Mouse (Mus musculus) heart, embryonic 14.5 days (tissue): Measurements from ENCODE around the gene Tmem115. TPM values are rescaled to one million over a fixed set of nuclear protein-coding genes. Genes with fewer than 3 reads are reported as not detected.
A peak's percentile ranks its signal among the peaks of the same experiment; 100 is the strongest.

Experiments
- ATAC-seq: fragments of 200-750 bp; cut with Nextera tagmentation; 2 replicates; pipeline ENCODE4 v1.8.0; 2017; ENCODE audit warnings: low read depth, moderate TSS enrichment; ENCODE audit not compliant: insufficient number of reproducible peaks, insufficient read depth, low FRiP score
- H3K27ac ChIP-seq, 2 experiments: fragments of 200-500 bp in 1 of 2; fragments of 300-500 bp in 1 of 2; sonication (generic) in 1 of 2; replicated peaks in 1 of 2; 2 replicates each; pipeline ENCODE4 v1.5.1; 2012 to 2014; ENCODE audit warnings: low read depth in 2 of 2, low read length in 2 of 2, control low read depth in 1 of 2, mild to moderate bottlenecking in 1 of 2, mixed read lengths in 1 of 2; ENCODE audit not compliant: control insufficient read depth in 1 of 2, insufficient read depth in 1 of 2
- H3K27me3 ChIP-seq: fragments of 300-500 bp; sonication (generic); 2 replicates; pipeline ENCODE4 v1.6.1; 2014; ENCODE audit warnings: mild to moderate bottlenecking, low read length, control low read depth; ENCODE audit not compliant: control insufficient read depth, insufficient read depth
- H3K36me3 ChIP-seq: fragments of 300-500 bp; sonication (generic); 2 replicates; pipeline ENCODE4 v1.6.1; 2014; ENCODE audit warnings: mild to moderate bottlenecking, control low read depth, low read length, mixed read lengths; ENCODE audit not compliant: control insufficient read depth, insufficient read depth
- H3K4me1 ChIP-seq, 2 experiments: fragments of 200-500 bp in 1 of 2; fragments of 300-500 bp in 1 of 2; sonication (generic) in 1 of 2; 2 replicates each; pipeline ENCODE4 v1.6.1; 2012 to 2014; ENCODE audit warnings: low read length in 2 of 2, control low read depth in 1 of 2, mixed read lengths in 1 of 2; ENCODE audit not compliant: control insufficient read depth in 2 of 2, insufficient read depth in 2 of 2
- H3K4me2 ChIP-seq: fragments of 300-500 bp; sonication (generic); 2 replicates; pipeline ENCODE4 v1.6.1; 2014; ENCODE audit warnings: mild to moderate bottlenecking, low read length
- H3K4me3 ChIP-seq, 2 experiments: fragments of 200-500 bp in 1 of 2; fragments of 300-500 bp in 1 of 2; sonication (generic) in 1 of 2; 2 replicates each; pipeline ENCODE4 v1.5.1; 2012 to 2014; ENCODE audit warnings: low read length in 2 of 2, mild to moderate bottlenecking in 2 of 2, control low read depth in 1 of 2, low read depth in 1 of 2, moderate library complexity in 1 of 2; ENCODE audit not compliant: control insufficient read depth in 1 of 2, insufficient read depth in 1 of 2
- H3K9ac ChIP-seq: fragments of 300-500 bp; sonication (generic); 2 replicates; pipeline ENCODE4 v1.6.1; 2014; ENCODE audit warnings: mild to moderate bottlenecking, low read length
- H3K9me3 ChIP-seq: fragments of 300-500 bp; sonication (generic); 2 replicates; pipeline ENCODE4 v1.6.1; 2016; ENCODE audit warnings: low read length, control low read depth; ENCODE audit not compliant: control insufficient read depth
- WGBS: fragments of 180-500 bp; shearing (Covaris S2); extraction: QIAGEN DNeasy Blood & Tissue Kit; methylation state at CpG from one replicate; pipeline ENCODE4 v1.1.7; 2014; 5-methylcytosine and 5-hydroxymethylcytosine counted together
- polyA plus RNA-seq: library from polyadenylated mRNA; unstranded; fragments of >200 nt; fragmentation: Nextera tagmentation; extraction: Ambion mirVana; gene quantifications from 2 replicates; pipeline ENCODE4 v1.2.1, GENCODE M21; 2014

Gene Tmem115
- polyA plus RNA-seq, 1 experiment from 2014 or later = 39.7 TPM

GRCm38 (mm10) chr9:107522400-107522711 lies 11.4 kb upstream of the Tmem115 start:
- peaks cover 15 to 24% of the 10 kb centered on the region in 2 experiments for H3K4me1 ChIP-seq
- peak overlapping the region; percentile 59 for H3K4me2 ChIP-seq
- H3K9me3 ChIP-seq = no peaks in the 10 kb centered on the region
- H3K4me3 ChIP-seq = no peak overlapping the region
- no peak for ATAC-seq
- peak overlapping the region in 1 of 2 experiments; percentile 33; a peak in 1 of 4 replicates for H3K27ac ChIP-seq
- H3K36me3 ChIP-seq = no peaks in the 10 kb centered on the region
- H3K9ac ChIP-seq = peak overlapping the region; percentile 44
- 50% methylated on average over 2 of the region's 2 CpGs for WGBS
- H3K27me3 ChIP-seq = peaks cover 16% of the 10 kb centered on the region

GRCm38 (mm10) chr9:107526198-107527026 lies 7.3 kb upstream of the Tmem115 start:
- H3K27ac ChIP-seq = no peak overlapping the region
- H3K36me3 ChIP-seq = no peaks in the 10 kb centered on the region
- H3K4me3 ChIP-seq = peak overlapping the region; percentile 33 to 40
- no peak overlapping the region for H3K9ac ChIP-seq
- peaks cover 15 to 24% of the 10 kb centered on the region in 2 experiments for H3K4me1 ChIP-seq
- no peaks in the 10 kb centered on the region for H3K9me3 ChIP-seq
- H3K4me2 ChIP-seq = peak overlapping the region; percentile 65
- 0 out of 2 replicates have a peak, but pooled peaks have one; percentile 28 for ATAC-seq
- H3K27me3 ChIP-seq = peaks cover 20% of the 10 kb centered on the region
- WGBS = 13% methylated on average over 44 of the region's 44 CpGs

GRCm38 (mm10) chr9:107534408-107535202 lies 860 bp downstream of the Tmem115 start:
- WGBS = under 1% methylated on average over 40 of the region's 40 CpGs
- Histone ChIP-seq H3K4me2 (peak overlapping the region; percentile 91), H3K9ac (peak overlapping the region; percentile 93), H3K36me3 (peaks cover 25% of the 10 kb centered on the region), H3K4me3 (peak overlapping the region; percentile 86 to 96), H3K4me1 (peaks cover 22 to 29% of the 10 kb centered on the region in 2 experiments), H3K27ac (peak overlapping the region; percentile 83; a peak in 3 of 4 replicates), H3K27me3 (no peaks in the 10 kb centered on the region), H3K9me3 (no peaks in the 10 kb centered on the region)
- no peak for ATAC-seq

- H3K9ac ChIP-seq = no peak overlapping the region
- ATAC-seq = no peak
- H3K4me1 ChIP-seq = peaks cover 32 to 46% of the 10 kb centered on the region in 2 experiments
- 90% methylated on average over 7 of the region's 7 CpGs for WGBS
- no peak overlapping the region for H3K4me3 ChIP-seq
- H3K4me2 ChIP-seq = no peak overlapping the region
- H3K36me3 ChIP-seq = peaks cover 31% of the 10 kb centered on the region
- no peak overlapping the region for H3K27ac ChIP-seq
- H3K9me3 ChIP-seq = no peaks in the 10 kb centered on the region
- no peaks in the 10 kb centered on the region for H3K27me3 ChIP-seq
Measured at GRCm38 (mm10) chr9:107538231-107538630, 4.5 kb downstream of the Tmem115 start.

- 88% methylated on average over 3 of the region's 3 CpGs for WGBS
Measured at GRCm38 (mm10) chr9:107538711-107539110, 5.0 kb downstream of the Tmem115 start.

GRCm38 (mm10) chr9:107539940-107540339 lies 6.2 kb downstream of the Tmem115 start:
- no peak for ATAC-seq
- WGBS = 91% methylated on average over 8 of the region's 8 CpGs
- Histone ChIP-seq H3K36me3 (peaks cover 46% of the 10 kb centered on the region), H3K4me2 (no peak overlapping the region), H3K4me3 (no peak overlapping the region), H3K9me3 (no peaks in the 10 kb centered on the region), H3K9ac (no peak overlapping the region), H3K4me1 (peaks cover 29 to 42% of the 10 kb centered on the region in 2 experiments), H3K27me3 (no peaks in the 10 kb centered on the region), H3K27ac (no peak overlapping the region)

More at GRCm38 (mm10) chr9:107538711-107539110, 5.0 kb downstream of the Tmem115 start:
- Histone ChIP-seq H3K27ac (no peak overlapping the region), H3K9me3 (no peaks in the 10 kb centered on the region), H3K27me3 (no peaks in the 10 kb centered on the region), H3K4me2 (no peak overlapping the region), H3K9ac (no peak overlapping the region), H3K36me3 (peaks cover 34% of the 10 kb centered on the region), H3K4me3 (no peak overlapping the region), H3K4me1 (peaks cover 29 to 47% of the 10 kb centered on the region in 2 experiments)
- no peak for ATAC-seq

GRCm38 (mm10) chr9:107540420-107540819 lies 6.7 kb downstream of the Tmem115 start:
- H3K27me3 ChIP-seq = no peaks in the 10 kb centered on the region
- no peak overlapping the region for H3K4me2 ChIP-seq
- ATAC-seq = no peak
- H3K27ac ChIP-seq = no peak overlapping the region
- H3K4me3 ChIP-seq = no peak overlapping the region
- H3K9ac ChIP-seq = no peak overlapping the region
- no peaks in the 10 kb centered on the region for H3K9me3 ChIP-seq
- peaks cover 51% of the 10 kb centered on the region for H3K36me3 ChIP-seq
- peaks cover 29 to 37% of the 10 kb centered on the region in 2 experiments for H3K4me1 ChIP-seq
- WGBS = 67% methylated on average over 4 of the region's 4 CpGs
